Mouse (Mus musculus) kidney, postnatal 0 days (tissue): ENCODE results near the gene Gm4498. TPM values are rescaled to one million over a fixed set of nuclear protein-coding genes. Genes with fewer than 3 reads are reported as not detected.
"Not testable (repeated sequence)": the region's sequence is repeated elsewhere in the genome, so short reads cannot be mapped to it uniquely, and the experiment has no call there.

ENCODE experiments used
- ATAC-seq: fragments of 200-750 bp; cut with Nextera tagmentation; replicated peaks from 2 replicates; pipeline ENCODE4 v1.8.0; 2017; ENCODE audit warnings: low read depth, moderate number of reproducible peaks, moderate TSS enrichment, moderate library complexity; ENCODE audit not compliant: low FRiP score
- DNase-seq: peaks from one replicate; pipeline ENCODE4 v3.0.0-alpha.2; 2016; ENCODE audit warnings: low spot score
- H3K27ac ChIP-seq: fragments of 300-500 bp; sonication (generic); 2 replicates; pipeline ENCODE4 v1.5.1; 2014; ENCODE audit warnings: mild to moderate bottlenecking
- H3K27me3 ChIP-seq: fragments of 300-500 bp; sonication (generic); 2 replicates; pipeline ENCODE4 v1.6.1; 2014; ENCODE audit warnings: low read length, mixed read lengths; ENCODE audit not compliant: insufficient read depth
- H3K36me3 ChIP-seq: fragments of 300-500 bp; sonication (generic); 2 replicates; pipeline ENCODE4 v1.6.1; 2014; ENCODE audit warnings: low read length, mixed read lengths; ENCODE audit not compliant: insufficient read depth
- H3K4me1 ChIP-seq: fragments of 300-500 bp; sonication (generic); replicated peaks from 2 replicates; pipeline ENCODE4 v1.6.1; 2014; ENCODE audit warnings: antibody characterized with exemption, low read length, mixed read lengths; ENCODE audit not compliant: insufficient read depth
- H3K4me2 ChIP-seq: fragments of 300-500 bp; sonication (generic); 2 replicates; pipeline ENCODE4 v1.6.1; 2014; ENCODE audit warnings: mild to moderate bottlenecking, low read length, moderate library complexity, mixed read lengths
- H3K4me3 ChIP-seq: fragments of 300-500 bp; sonication (generic); replicated peaks from 2 replicates; pipeline ENCODE4 v1.5.1; 2014; ENCODE audit warnings: low read depth, low read length
- H3K9ac ChIP-seq: fragments of 300-500 bp; sonication (generic); 2 replicates; pipeline ENCODE4 v1.6.1; 2014; ENCODE audit warnings: low read depth, low read length
- H3K9me3 ChIP-seq: fragments of 300-500 bp; sonication (generic); replicated peaks from 2 replicates; pipeline ENCODE4 v1.6.1; 2016; ENCODE audit warnings: low read length, inconsistent platforms, mixed read lengths
- WGBS: fragments of 180-500 bp; shearing (Covaris S2); extraction: QIAGEN DNeasy Blood & Tissue Kit; methylation state at CpG from one replicate; pipeline ENCODE4 v1.1.7; 2014; 5-methylcytosine and 5-hydroxymethylcytosine counted together
- polyA plus RNA-seq: library from polyadenylated mRNA; unstranded; fragments of >200 nt; fragmentation: Nextera tagmentation; extraction: Ambion mirVana; gene quantifications from 2 replicates; pipeline ENCODE4 v1.2.1, GENCODE M21; 2015

Gm4498 gene
- not detected in 2 replicates for polyA plus RNA-seq

GRCm38 (mm10) chr7:20233728-20234127 lies at the start of gene Gm4498:
Gm4498 (minus strand) TSS chr7:20233828.
- H3K4me3 ChIP-seq, H3K4me1 ChIP-seq, H3K9me3 ChIP-seq, H3K27me3 ChIP-seq, DNase-seq, H3K27ac ChIP-seq, H3K9ac ChIP-seq, H3K36me3 ChIP-seq, H3K4me2 ChIP-seq, ATAC-seq: not testable (repeated sequence)
- WGBS: no CpG with 5 or more reads among the region's 2 CpGs

GRCm38 (mm10) chr7:20262734-20263133 lies 29.1 kb upstream of the Gm4498 start, which contains the start of gene Gm5890:
Gm5890 (minus strand) TSS chr7:20262834.
- not testable (repeated sequence) for ATAC-seq, DNase-seq, H3K9me3 ChIP-seq, H3K27ac ChIP-seq, H3K4me1 ChIP-seq, H3K27me3 ChIP-seq, H3K9ac ChIP-seq, H3K36me3 ChIP-seq, H3K4me2 ChIP-seq, H3K4me3 ChIP-seq
- no CpG with 5 or more reads among the region's 3 CpGs for WGBS

- DNase-seq, H3K9ac ChIP-seq, H3K4me3 ChIP-seq, H3K27me3 ChIP-seq, H3K36me3 ChIP-seq, H3K4me2 ChIP-seq, H3K4me1 ChIP-seq, H3K27ac ChIP-seq, H3K9me3 ChIP-seq, ATAC-seq: not testable (repeated sequence)
- WGBS: no CpG with 5 or more reads among the region's 2 CpGs
Measured at GRCm38 (mm10) chr7:20205507-20205906, 28.1 kb downstream of the Gm4498 start, which contains the start of gene Gm6164. Gm6164 (minus strand) TSS chr7:20205607.

GRCm38 (mm10) chr7:20193410-20193809 lies 40.2 kb downstream of the Gm4498 start, which contains the start of gene Vmn1r95:
Vmn1r95 (plus strand) TSS chr7:20193710.
- not testable (repeated sequence) for H3K27ac ChIP-seq, H3K4me1 ChIP-seq, H3K36me3 ChIP-seq, H3K4me3 ChIP-seq, H3K27me3 ChIP-seq, H3K4me2 ChIP-seq, DNase-seq, H3K9ac ChIP-seq, ATAC-seq, H3K9me3 ChIP-seq
- no CpG with 5 or more reads among the region's 3 CpGs for WGBS

Other genes with a start within 250 kb of the Gm4498 start
- gene Nlrp9b, start 242.4 kb downstream of the Gm4498 start, polyA plus RNA-seq: not detected in 2 replicates
- not detected in 2 replicates for gene Vmn1r91, start 134.1 kb downstream of the Gm4498 start, polyA plus RNA-seq
- not detected in 2 replicates for gene Gm16442, start 111.2 kb downstream of the Gm4498 start, polyA plus RNA-seq
- gene Vmn1r93, start 94.7 kb downstream of the Gm4498 start, polyA plus RNA-seq: not detected in 2 replicates
- gene Vmn1r94, start 65.5 kb downstream of the Gm4498 start, polyA plus RNA-seq: not detected in 2 replicates
- gene Vmn1r95, start 40.1 kb downstream of the Gm4498 start, polyA plus RNA-seq: not detected in 2 replicates
- gene Gm6164, start 28.2 kb downstream of the Gm4498 start, polyA plus RNA-seq: not detected in 2 replicates
- not detected in 2 replicates for gene Gm5890, start 29.0 kb upstream of the Gm4498 start, polyA plus RNA-seq
- not detected in 2 replicates for gene Gm4133, start 100.2 kb upstream of the Gm4498 start, polyA plus RNA-seq
- gene Gm5728, start 141.6 kb upstream of the Gm4498 start, polyA plus RNA-seq: not detected in 2 replicates
- not detected in 2 replicates for gene Vmn1r100, start 184.1 kb upstream of the Gm4498 start, polyA plus RNA-seq
- gene Vmn1r101, start 208.8 kb upstream of the Gm4498 start, polyA plus RNA-seq: not detected in 2 replicates
- not detected in 2 replicates for gene Gm10670, start 241.1 kb upstream of the Gm4498 start, polyA plus RNA-seq